Mouse (Mus musculus): ENCODE data around the gene Fyn.

GRCm38 (mm10) chr10:39321623-39321985 is 47.1 kb upstream of the Fyn start:
- TF ChIP-seq CTCF (conservative IDR thresholded peaks at IDR 0.05 in 1 of 2, IDR thresholded peaks at IDR 0.05 in 1 of 2; ENCODE audit: low read depth in 2 of 2, low read length in 2 of 2) = no peak
- TF ChIP-seq JUND (conservative IDR thresholded peaks at IDR 0.05; ENCODE audit: low read depth, low read length) = no peak
- TF ChIP-seq MXI1 (IDR thresholded peaks at IDR 0.05; ENCODE audit: low read depth, low read length) = no peak
- no peak for TF ChIP-seq POLR2A (IDR thresholded peaks at IDR 0.05; ENCODE audit: low read depth, low read length)
- no peak for TF ChIP-seq EP300 (IDR thresholded peaks at IDR 0.05; ENCODE audit: low read length)
- TF ChIP-seq CHD2 (IDR thresholded peaks at IDR 0.05; ENCODE audit: low read length) = no peak
- TF ChIP-seq BHLHE40 (IDR thresholded peaks at IDR 0.05; ENCODE audit: low read depth, low read length) = no peak
- TF ChIP-seq RCOR1 (conservative IDR thresholded peaks at IDR 0.05; ENCODE audit: low read depth, low read length) = no peak
- no peak for TF ChIP-seq KAT2A (IDR thresholded peaks at IDR 0.05; ENCODE audit: insufficient replicate concordance, low read length)
- no peak for TF ChIP-seq MAX (IDR thresholded peaks at IDR 0.05; ENCODE audit: low read length)
- no peak for TF ChIP-seq ZNF384 (IDR thresholded peaks at IDR 0.05; ENCODE audit: low read depth, low read length)
- no peak for TF ChIP-seq TBP (conservative IDR thresholded peaks at IDR 0.05; ENCODE audit: low read depth, low read length)
- no peak for TF ChIP-seq HCFC1 (IDR thresholded peaks at IDR 0.05; ENCODE audit: low read depth, low read length)
- TF ChIP-seq CHD1 (IDR thresholded peaks at IDR 0.05; ENCODE audit: low read depth, low read length) = no peak
